Mouse (Mus musculus) adrenal gland, postnatal 14 days (tissue): ENCODE data around the gene Gm45717. TPM values are rescaled to one million over a fixed set of nuclear protein-coding genes. Genes with fewer than 3 reads are reported as not detected.
"Not testable (repeated sequence)": the region's sequence is repeated elsewhere in the genome, so short reads cannot be mapped to it uniquely, and the experiment has no call there.

ENCODE experiments used
- DNase-seq: peaks from one replicate; pipeline ENCODE4 v3.0.0; 2021; ENCODE audit warnings: mixed read lengths
- long read RNA-seq, 2 experiments: library from polyadenylated mRNA; stranded (forward); transcript quantifications; one replicate each; pipeline ENCODE4 v2.0.0; 2021
- total RNA-seq: library from RNA; stranded (reverse); gene quantifications from 2 replicates; pipeline ENCODE4 v1.2.3, GENCODE M21; 2021

Gm45717 gene
- 1.1 TPM in 1 of 2 replicates, not detected in the other for total RNA-seq
- long read RNA-seq, experiment 1, result 0 reads
- long read RNA-seq, experiment 2, result 0 reads

DNA sequence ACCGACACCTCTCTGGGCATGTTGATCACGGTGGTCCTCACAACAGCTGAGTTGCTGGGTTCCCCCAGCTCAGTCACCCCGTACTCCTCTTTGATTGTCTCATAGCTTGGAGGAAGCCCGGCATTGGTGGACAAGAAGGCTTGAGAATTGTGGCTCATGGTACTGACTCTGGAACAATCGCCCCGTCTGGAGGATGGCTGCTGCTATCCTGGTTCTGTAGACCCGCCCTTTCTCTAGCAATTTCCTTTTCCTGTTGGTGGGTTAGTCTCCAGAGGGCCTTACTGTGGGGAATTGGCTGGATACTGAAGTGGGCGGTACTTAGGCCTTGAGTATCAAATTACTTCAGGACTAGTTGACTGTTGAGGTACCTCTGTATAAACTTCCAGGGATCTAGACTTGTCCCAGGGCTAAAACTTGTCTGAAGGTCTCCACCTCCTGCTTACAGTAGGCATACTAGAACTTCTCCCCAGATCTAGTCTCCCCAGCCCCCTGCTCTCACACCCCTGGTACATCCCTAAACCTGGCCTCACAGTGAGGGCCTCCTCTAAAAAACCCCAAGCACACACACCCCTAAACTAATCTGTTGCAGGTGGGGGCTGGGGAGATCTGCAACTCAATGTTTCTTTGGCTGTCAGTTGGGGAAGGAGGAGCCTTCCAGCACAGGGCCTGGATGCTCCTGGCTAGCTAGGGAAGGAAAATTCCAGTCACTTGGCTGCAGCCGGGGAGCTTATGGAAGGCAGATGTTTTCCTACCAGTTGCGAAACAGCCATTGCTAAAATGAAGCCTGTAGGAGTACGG is at the start of gene Gm45717, which contains the start of gene Ifitm2:
Gm45717 (minus strand) TSS at position 180 of the 798 bp plus-strand sequence.
Ifitm2 (minus strand) TSS at position 230 of the 798 bp plus-strand sequence.
- peak; percentile 87 for DNase-seq

DNA sequence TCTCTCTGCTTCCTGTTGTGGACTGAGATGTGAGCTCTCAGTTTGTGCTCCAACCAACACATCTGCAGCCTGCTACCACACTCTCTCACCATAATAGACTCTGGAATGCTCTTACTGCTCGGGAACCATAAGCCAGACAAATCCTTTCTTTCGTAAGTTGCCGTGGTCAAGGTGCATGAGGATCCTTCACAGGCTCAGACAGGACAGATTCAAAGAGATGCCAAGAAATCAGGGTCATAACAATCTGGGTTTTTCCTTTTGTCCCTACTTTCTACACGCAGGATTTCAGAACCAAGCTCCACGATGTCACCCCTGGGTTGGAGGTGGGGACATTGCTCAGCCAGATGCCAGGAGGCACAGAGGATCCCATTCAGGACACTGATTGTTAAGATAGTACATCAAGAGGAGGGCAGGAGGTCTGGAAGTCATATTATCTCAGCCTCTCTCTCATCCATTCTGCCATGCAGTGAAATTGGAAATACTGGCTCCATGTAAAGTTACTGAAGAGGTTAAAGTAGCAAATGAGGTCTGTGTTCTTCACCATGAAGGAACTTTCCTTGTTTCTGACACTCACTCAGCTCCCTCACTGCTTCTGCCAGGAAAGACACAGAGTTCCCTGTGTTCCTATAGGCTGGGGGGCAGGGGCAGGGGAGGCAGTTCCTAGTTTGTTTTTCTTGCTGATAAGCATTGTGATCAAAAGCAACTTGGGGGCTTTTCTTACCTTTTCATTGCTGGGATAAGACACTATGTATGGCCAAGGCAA is 47.7 kb upstream of the Gm45717 start:
- DNase-seq, result no peak

DNA sequence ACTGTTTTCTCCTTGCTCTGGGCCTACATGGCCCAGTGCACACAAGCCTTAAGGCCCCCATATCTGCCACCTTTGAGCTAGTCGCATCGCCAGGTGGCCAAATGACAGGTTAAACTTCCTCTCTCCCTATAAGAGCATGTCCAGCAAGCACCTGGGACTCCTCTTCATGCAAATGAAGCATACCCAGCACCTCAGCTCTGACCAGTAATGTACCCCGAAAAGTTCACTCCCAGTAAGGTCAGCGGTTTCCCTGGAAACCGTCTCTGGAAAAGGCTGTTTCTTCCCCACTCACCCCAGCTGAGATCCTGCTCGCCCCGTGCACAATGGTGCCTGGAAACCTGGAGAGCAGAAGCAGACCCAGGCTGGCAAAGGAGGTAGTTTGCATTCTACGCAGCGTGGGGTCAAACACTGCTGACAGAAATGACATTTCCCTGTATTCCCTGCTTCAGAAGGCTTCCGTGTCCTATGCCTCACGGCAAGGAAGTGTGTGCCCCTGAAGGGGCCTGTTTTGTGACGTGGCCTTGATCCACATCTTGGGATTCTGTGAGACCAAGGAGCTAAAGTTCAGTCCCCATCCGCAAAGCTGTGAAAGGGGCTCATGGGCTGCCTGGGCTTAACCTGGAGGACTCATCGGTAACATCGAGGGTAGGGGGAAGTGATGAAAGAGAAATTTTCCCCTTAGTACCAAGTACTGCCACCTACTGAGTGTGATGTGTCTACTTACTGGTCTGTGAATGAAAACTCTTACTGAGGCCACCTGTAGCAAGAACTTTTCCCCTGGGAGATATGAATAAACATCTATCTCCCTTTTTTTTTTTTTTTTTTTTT is 45.4 kb upstream of the Gm45717 start:
- DNase-seq, result no peak

DNA sequence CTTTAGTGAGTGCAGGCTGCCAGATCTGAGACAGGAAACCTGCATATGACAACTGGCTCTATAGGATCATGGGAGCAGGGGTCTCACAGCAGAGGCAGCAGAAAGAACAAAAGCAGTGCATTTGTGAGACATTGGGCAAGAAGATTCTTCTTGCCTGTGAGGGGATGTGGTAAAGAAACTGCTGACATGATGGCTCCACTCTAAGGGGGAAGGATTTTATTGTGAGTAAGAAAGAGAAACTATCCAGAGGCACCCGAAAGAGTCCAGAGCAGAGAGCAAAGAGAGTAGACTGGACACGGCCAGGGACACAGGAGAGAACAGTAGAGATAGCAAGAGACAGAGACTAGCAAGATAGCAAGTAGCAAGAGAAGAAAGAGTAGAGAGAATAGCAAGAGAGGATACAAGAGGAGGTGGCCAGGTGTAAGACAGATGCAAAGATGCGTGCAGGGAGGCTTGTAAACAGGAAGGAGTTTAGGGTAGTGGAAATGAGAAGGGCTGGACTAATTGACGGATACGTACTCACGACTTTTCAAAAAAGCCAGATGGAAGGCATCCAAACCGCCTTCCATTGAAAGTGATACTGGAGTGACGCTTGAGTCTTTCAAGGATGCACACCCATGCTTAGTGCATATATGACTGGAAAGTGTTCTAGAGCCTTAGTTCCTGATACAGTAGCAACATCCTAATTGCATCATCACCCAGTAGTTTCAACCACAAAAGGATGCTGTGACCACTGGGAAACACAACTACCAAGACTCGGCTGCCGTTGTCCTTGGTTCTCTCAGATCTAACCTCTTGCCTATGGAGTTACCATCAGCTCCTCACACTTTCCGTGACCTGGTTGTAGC is 43.3 kb upstream of the Gm45717 start:
- no peak for DNase-seq

DNA sequence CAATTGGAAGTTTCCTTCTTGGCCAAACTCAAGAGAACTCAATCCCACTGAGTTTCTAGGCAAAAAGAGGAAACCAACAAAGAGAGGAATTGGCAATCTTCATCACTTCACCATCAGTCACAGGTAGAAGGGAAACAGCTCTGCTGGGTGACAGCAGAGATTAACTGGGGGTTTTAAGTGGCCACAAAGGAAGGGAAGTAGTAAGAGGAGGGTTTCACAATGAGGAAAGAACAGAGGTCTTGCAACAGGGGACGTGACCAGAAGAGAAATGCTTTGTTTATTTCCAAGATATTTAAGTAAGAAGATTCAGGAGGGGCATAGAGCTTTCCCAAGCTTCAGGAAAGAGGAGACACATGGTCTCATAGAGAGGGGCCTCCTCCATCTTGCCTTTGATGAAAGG is 42.1 kb upstream of the Gm45717 start:
- no peak for DNase-seq

DNA sequence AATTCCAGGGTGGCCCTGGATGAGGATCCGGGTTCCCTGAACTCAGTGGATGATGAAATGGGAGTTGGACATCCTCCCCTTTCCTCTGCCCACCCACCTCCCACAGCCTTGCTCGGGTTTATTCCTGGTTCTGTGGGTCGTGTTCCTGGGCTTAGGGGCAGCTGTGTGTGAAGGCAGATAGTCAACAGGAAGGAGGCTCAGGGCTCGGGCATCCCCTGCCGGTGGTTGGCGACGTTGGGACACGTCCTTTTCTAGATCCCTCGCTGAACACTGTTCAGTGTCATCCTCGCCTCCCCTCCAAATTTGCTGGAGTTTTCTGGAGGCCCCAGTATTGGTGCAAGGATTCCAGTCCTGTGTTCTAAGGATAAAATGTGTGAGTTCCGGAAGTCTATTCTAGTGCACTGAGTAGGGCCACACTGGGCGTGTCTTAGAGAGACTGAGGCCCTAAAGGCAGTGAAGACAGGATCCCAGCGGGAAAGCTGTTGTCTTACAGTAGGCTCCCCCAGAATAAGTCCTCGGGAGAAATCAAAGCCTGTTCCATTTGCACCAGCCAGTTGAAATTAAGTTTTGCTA is 35.5 kb upstream of the Gm45717 start:
- no peak for DNase-seq

DNA sequence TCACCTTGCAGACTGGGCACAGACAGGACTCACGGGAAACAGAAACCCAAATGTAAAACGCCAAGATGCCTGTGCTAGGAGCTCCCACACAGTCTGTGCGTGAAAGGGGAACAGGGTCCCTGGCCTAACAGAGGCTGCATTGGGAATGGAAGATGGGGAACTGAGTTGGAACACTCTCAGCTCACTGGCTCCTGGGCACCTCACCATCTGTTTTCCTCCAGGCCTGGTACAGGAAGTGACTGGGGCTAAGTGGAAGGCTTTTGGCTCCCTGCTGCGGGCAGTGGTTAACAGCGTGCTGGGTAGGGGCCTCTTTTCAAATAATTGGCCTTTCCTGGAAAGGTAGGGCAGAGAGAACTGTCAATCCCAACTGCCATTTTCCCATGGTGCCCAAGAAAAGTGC is 34.9 kb upstream of the Gm45717 start:
- no peak for DNase-seq

DNA sequence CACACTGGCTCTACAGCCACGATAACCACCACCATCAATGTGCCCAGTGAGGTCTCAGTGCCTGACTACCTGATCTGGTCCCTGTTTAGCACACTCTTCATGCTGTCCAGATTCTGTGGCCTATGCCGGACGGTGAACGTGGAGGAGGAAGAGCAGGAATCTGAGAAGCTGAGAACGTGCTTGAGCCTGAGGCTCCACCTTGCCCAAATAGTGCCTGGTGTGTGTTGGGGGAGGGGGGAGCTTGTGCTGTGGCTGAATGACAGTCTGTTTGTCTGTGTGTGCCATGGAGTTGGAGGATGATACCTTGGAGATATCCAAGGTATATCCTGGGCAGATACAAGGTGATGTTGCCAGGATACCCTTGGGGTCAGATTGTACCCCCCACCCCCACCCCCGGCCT is 34.4 kb upstream of the Gm45717 start:
- no peak for DNase-seq

DNA sequence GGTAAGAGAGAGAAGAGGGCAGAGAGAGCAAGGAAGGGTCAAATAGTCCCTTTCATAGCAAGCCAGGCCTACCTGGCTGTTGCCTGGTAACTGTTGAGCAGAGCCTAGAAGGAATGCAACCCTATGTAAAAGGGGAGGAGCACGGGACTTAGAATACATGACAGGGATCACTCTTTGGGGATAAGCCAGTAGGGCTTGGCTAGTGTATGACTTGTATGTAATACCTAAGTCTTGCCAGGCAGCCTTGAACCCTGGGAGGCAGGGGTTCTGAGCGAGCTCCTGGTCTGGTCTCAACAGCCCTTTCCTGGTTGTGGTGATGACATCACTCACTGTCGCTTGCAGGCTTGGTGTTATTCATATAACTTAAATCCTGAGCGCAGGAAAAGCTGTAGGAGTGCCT is 33.3 kb upstream of the Gm45717 start:
- DNase-seq, result no peak

DNA sequence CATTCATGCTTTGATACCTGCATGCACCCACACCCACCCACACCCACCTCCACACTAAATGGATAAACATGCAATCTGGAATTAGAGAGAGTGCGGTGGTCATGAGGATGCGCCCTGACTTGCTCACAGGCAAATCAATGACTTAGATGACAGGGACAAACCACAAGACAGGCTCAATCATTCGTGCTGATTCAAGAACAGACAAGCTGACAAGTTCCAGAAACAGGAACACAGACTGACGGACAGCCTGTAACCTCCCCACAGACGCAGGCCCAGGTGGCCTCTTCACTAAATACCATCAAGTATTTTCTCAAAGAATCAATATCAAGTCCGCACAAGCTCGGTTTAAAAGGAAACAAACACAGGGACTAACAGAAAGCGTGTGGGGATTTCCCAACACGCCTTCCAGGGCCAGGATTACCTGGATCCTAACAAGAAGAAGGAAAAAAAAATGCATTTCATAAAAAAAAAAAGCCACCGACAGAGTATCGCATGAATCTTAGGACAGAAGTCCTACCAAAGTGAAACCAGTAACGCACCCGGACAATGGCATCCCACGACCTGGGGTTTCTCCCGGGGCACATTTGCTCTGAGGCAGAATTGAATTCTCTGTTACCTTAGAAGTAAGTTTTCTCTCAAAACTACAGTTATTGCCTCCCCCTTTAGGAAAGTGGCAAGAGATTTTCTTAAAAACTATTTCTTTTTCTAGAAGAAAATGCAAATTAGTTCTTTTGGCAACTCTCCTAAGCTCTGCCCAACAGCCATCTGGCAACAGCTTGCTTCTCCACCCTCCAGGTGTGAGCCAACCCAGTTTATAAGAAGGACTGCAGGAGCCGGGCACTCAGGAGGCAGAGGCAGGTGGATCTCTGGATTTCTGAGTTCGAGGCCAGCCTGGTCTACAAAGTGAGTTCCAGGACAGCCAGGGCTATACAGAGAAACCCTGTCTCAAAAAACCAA is 31.7 kb upstream of the Gm45717 start:
- DNase-seq, result no peak

DNA sequence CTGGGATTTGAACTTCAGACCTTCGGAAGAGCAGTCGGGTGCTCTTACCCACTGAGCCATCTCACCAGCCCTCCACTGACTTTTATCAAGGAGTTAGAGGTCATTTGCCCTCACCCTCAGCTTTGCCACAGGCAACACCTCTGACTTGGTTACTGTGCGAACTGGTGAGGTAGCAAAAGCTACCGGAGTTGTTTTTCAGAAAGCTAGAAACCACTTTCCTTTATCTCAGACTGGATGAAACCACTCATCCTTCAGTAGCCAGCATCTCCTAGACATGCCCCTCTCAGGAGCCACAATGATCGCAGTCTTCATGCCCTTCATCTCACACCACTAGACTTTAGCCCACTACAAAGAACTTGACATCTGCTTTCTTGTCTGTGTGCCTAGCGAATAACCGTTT is 27.2 kb upstream of the Gm45717 start:
- DNase-seq, result no peak

DNA sequence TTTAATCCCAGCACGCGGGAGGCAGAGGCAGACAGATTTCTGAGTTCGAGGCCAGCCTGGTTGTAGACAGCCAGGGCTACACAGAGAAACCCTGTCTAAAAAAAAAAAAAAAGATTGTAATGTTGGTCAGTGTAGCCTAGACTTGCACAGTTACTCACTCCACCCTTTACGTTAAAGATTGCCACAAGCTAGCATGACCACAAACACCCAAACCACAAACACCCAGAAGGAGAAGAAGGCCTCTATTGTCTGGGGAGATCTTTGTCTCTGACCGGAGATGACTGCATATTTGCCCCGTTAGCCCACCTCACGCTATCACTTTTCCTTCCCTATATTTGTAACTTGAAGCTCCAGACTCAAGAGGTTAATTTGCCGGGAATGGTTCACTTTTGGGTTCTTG is 26.0 kb upstream of the Gm45717 start:
- no peak for DNase-seq

DNA sequence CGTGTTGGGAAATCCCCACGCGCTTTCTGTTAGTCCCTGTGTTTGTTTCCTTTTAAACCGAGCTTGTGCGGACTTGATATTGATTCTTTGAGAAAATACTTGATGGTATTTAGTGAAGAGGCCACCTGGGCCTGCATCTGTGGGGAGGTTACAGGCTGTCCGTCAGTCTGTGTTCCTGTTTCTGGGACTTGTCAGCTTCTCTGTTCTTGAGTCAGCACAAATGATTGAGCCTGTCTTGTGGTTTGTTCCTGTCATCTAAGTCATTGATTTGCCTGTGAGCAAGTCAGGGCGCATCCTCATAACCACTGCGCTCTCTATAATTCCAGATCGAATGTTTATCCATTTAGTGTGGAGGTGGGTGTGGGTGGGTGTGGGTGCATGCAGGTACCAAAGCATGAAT is 21.0 kb upstream of the Gm45717 start:
- not testable (repeated sequence) for DNase-seq

DNA sequence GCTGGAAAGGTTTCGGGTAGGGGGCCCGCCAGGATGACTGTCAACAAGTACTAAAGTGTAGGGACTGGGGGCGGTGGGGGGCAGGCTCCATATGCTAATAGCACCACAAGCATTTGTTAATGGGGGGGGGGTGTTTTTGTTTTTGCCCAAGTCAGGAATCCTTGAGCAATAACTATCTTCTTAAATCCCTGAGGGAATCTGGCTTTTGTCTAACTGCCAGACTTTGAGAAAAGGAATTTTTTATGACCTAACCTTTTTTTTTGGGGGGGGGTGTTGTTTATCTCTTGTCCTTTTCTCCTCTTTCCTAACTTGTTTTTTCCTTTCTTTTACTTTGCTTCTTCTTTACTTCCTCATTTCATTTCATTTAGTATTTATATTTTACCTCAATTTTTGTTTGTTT is 19.7 kb upstream of the Gm45717 start:
- DNase-seq, result no peak

DNA sequence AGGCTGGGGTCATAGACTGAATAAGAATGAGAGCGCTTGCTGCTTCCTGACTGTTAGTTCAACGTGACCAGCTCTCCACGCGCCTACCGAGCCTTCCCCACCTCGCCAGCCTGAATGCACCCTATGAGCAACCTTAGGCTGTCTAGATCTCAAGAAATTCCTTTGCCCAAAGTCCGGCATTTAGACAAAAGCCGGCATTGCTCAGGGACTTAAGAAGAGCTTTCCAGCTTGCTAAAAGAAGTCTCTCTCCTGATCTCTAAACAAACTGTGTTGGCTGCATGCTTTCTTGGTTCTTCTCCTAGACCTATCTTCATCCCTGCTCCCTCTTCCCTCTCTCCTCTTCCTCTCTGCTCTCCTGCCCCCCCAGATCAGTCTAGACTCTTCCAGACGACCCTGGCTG is 19.2 kb upstream of the Gm45717 start:
- DNase-seq, result no peak

DNA sequence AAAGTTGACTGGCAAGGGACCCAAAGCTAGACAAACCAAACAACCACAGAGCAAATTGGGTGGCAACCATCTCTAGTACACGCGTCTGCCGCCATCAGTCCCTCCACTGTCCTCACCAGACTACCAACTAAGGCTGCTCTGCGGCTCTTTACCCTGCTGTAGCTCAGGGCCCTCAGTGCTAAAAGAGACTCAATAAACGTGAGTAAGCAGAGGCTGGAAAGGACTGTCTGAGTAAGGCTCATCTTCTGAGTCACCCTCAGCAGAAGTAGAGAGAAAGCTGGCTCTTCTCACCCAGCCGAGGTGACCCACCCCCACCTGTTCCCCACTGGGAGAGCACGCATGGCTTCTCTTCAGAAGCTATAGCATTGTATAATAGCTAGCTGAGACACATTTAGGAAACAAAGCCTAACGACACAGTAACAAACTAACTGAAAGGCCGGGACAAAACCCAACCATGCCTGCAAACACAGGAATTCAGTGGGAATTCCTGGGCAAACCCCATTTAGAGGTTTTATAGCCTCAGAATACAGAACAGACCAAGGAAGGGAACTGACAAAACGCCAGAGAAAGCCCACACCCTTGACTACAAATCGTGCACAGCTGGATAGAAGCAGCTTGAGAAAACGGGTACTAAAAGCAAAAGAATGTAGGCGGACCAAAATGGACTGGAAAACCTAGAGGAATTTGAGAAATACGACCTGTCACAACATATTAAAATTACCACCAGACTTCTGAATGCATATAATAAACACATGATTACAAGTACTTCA is 17.8 kb upstream of the Gm45717 start:
- no peak for DNase-seq

DNA sequence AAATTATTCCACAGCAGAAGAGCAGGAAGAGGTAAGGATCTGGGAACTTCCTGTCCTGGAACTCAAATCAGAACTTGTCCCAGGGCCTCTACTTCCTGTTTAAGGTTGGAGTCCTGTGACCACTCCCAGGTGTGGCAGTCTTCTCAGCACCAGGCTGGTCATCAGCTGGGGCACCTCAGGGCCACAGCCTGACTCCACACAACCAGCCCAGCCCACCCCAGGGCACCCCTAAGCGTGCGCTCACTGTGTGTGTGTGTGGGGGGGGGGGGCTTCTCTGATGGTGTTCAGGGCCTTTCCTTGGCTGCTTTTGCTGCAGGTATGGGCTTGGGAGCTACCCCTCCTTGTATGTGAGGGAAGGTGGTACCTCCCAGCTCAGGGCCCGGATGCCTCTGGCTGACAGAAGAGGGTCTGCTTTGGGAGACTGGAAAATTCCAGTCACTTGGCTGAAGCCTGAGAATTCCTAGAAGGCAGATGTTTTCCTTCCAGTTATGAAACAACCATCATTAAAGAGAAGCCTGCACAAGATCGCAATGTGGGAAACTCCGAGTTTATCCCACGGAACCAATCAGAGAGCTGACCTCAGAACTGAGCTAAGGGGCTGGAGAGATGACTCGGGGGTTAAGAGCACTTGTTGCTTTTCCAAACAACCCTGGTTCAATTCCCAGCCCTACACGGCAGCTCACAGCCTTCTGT is 15.9 kb upstream of the Gm45717 start:
- no peak for DNase-seq

DNA sequence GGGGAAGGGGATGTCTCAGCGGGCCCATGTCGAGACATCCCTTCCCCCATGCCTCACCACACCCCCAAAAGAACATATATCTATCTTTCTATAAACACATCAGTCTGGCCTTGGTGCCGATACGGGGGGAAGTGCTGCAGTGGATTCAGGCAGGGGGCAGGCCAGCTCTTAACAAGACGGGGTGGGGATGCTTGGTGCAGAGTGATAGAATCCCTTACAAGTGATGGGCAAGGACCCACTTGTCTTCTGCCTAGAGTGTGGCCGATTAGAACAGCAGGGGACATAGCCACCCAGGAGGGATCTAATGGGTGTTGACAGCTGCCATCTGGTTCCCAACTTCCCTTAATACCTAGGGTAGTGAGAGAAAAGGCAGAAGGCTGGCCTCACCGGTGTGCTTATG is 15.2 kb upstream of the Gm45717 start:
- DNase-seq, result no peak

DNA sequence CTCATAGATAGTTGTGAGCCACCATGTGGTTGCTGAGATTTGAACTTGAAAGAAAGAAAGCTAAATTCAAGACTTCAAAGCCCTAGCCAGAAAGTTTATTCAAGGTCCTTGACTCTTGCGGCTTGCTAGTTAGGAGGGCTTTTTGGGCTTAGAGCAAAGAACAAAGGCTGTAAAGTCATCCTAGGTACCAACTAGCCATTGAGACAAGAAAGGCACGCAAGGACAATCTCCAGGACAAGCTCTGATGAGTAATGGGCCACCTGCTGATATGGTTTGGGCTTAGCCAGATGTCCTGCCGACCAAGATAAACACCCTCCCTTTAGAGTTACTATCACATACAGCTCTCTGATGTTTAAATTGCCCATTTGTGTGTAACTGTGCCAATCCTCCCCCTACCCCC is 13.0 kb upstream of the Gm45717 start:
- DNase-seq, result not testable (repeated sequence)
